Mouse (Mus musculus): Measurements from ENCODE around the gene Cul1.
"Not testable (repeated sequence)": the region's sequence is repeated elsewhere in the genome, so short reads cannot be mapped to it uniquely, and the experiment has no call there.

DNA sequence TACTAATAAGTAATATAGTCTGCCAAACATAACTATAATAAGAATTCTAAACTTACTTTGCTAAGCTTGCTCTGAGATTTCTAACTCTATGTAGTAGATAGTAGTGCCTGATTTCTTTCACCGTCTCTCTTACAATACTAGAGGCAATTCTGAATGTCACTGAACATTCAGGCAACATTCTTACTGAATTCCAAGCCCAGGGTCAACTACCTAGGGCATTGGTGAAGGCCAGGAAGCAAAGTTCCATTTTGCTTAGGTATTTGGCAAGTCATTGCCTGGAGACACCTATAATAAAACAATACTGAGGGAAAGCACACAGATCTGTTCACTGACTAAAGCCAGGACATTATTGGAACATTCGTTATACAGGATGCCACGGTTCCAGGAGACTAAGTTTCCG is 26.6 kb upstream of the Cul1 start:
- TF ChIP-seq FLI1 (IDR thresholded peaks at IDR 0.05; ENCODE audit: low read length); GATA1 (IDR thresholded peaks at IDR 0.05; ENCODE audit: borderline replicate concordance, low read length): not testable (repeated sequence)
